Comparison of ENCODE assay signal across 9 mouse cellular contexts in genomic region chr11:115841961-115842550, GRCm38 (mm10). TPM values are rescaled to one million over a fixed set of nuclear protein-coding genes. Genes with fewer than 3 reads are reported as not detected.
DNase-seq lines count a peak whose midpoint lies in the region; ATAC-seq and TF ChIP-seq lines count a peak whose summit lies in the region.
"Had no signal": no experiment of that assay in that cellular context is flagged by ENCODE, and none has a peak within 500 bp of the region (broad histone marks: within the 10 kb centered on the region; RNA-seq: fewer than 3 reads in every experiment).

No protein-coding gene starts in this region.

- intact Hi-C loops in left cerebral cortex, postnatal 14 days (cut with DNase I) = no loop called here

- no peak for TF ChIP-seq EP300 in stomach, postnatal 0 days (optimal IDR thresholded peaks at IDR 0.05)

- H3K4me3 ChIP-seq in forebrain, embryonic 10.5 days = peak overlapping the region; percentile 6
- no peak overlapping the region for H3K4me3 ChIP-seq in forebrain, embryonic 15.5 days
- no peak overlapping the region for H3K4me3 ChIP-seq in heart, embryonic 14.5 days (ENCODE audit: control insufficient read depth in 1 of 2, insufficient read depth in 1 of 2, low read depth in 1 of 2, low read length in 2 of 2)
- H3K4me3 ChIP-seq in limb, embryonic 12.5 days (replicated peaks) = no peak overlapping the region
- no peak overlapping the region for H3K4me3 ChIP-seq in stomach, postnatal 0 days (ENCODE audit: low read depth, low read length)

- 18% methylated on average over 6 of the region's 6 CpGs for WGBS in forebrain, embryonic 10.5 days
- 26% methylated on average over 6 of the region's 6 CpGs for WGBS in forebrain, embryonic 15.5 days
- WGBS in heart, embryonic 14.5 days = 0% methylated on average over 6 of the region's 6 CpGs
- 13% methylated on average over 6 of the region's 6 CpGs for WGBS in limb, embryonic 12.5 days
- WGBS in stomach, postnatal 0 days = 18% methylated on average over 6 of the region's 6 CpGs

- H3K4me1 ChIP-seq in forebrain, embryonic 10.5 days = peaks cover 55% of the 10 kb centered on the region
- H3K4me1 ChIP-seq in forebrain, embryonic 15.5 days = no peaks in the 10 kb centered on the region
- H3K4me1 ChIP-seq in heart, embryonic 14.5 days (ENCODE audit: control insufficient read depth in 2 of 2, insufficient read depth in 2 of 2, low read length in 2 of 2) = peaks cover 50 to 63% of the 10 kb centered on the region in 2 experiments
- peaks cover 38% of the 10 kb centered on the region for H3K4me1 ChIP-seq in limb, embryonic 12.5 days (replicated peaks)
- H3K4me1 ChIP-seq in stomach, postnatal 0 days (replicated peaks; ENCODE audit: control insufficient read depth, insufficient read depth) = peaks cover 2% of the 10 kb centered on the region; the same call in 1 of the 2 replicates

- ATAC-seq in forebrain, embryonic 15.5 days (replicated peaks) = no peak
- ATAC-seq in heart, embryonic 14.5 days (ENCODE audit: insufficient number of reproducible peaks, insufficient read depth, low FRiP score, low read depth) = peak; percentile 75
- ATAC-seq in limb, embryonic 12.5 days (ENCODE audit: insufficient number of reproducible peaks, insufficient read depth, low FRiP score, low TSS enrichment, low read depth) = peak; percentile 32; the same call in 1 of the 2 replicates
- ATAC-seq in stomach, postnatal 0 days (ENCODE audit: low FRiP score, low TSS enrichment) = peak; percentile 60

- H3K9me3 ChIP-seq in forebrain, embryonic 10.5 days = peaks cover 7% of the 10 kb centered on the region; the same call in 1 of the 2 replicates
- no peaks in the 10 kb centered on the region for H3K9me3 ChIP-seq in forebrain, embryonic 15.5 days
- peaks cover 5% of the 10 kb centered on the region; the same call in 1 of the 2 replicates for H3K9me3 ChIP-seq in heart, embryonic 14.5 days (ENCODE audit: control insufficient read depth, low read length)
- H3K9me3 ChIP-seq in limb, embryonic 12.5 days = peaks cover 5% of the 10 kb centered on the region; the same call in 1 of the 2 replicates
- H3K9me3 ChIP-seq in stomach, postnatal 0 days (ENCODE audit: control insufficient read depth, low read length) = no peaks in the 10 kb centered on the region

- peaks cover 12% of the 10 kb centered on the region; the same call in 1 of the 2 replicates for H3K36me3 ChIP-seq in forebrain, embryonic 10.5 days (replicated peaks)
- no peaks in the 10 kb centered on the region for H3K36me3 ChIP-seq in forebrain, embryonic 15.5 days
- peaks cover 26% of the 10 kb centered on the region for H3K36me3 ChIP-seq in heart, embryonic 14.5 days (ENCODE audit: control insufficient read depth, insufficient read depth, low read length)
- peaks cover 13% of the 10 kb centered on the region for H3K36me3 ChIP-seq in limb, embryonic 12.5 days
- H3K36me3 ChIP-seq in stomach, postnatal 0 days (ENCODE audit: control insufficient read depth, insufficient read depth, low read length) = peaks cover 2% of the 10 kb centered on the region; the same call in 1 of the 2 replicates

- H3K27ac ChIP-seq in forebrain, embryonic 10.5 days = peak overlapping the region; percentile 81
- H3K27ac ChIP-seq in forebrain, embryonic 15.5 days (replicated peaks) = no peak overlapping the region
- H3K27ac ChIP-seq in heart, embryonic 14.5 days (replicated peaks in 1 of 2; ENCODE audit: control insufficient read depth in 1 of 2, insufficient read depth in 1 of 2, low read depth in 2 of 2, low read length in 2 of 2) = peak overlapping the region; percentile 97 to 99
- H3K27ac ChIP-seq in limb, embryonic 12.5 days = peak overlapping the region; percentile 86
- H3K27ac ChIP-seq in stomach, postnatal 0 days (replicated peaks) = peak overlapping the region; percentile 88

- H3K4me2 ChIP-seq in forebrain, embryonic 15.5 days (replicated peaks) = no peak overlapping the region
- peak overlapping the region; percentile 45 for H3K4me2 ChIP-seq in heart, embryonic 14.5 days (ENCODE audit: low read length)
- peak overlapping the region; percentile 15; the same call in 1 of the 2 replicates for H3K4me2 ChIP-seq in limb, embryonic 12.5 days
- no peak overlapping the region for H3K4me2 ChIP-seq in stomach, postnatal 0 days (replicated peaks; ENCODE audit: low read depth)

- no peak overlapping the region for H3K9ac ChIP-seq in forebrain, embryonic 15.5 days (replicated peaks)
- H3K9ac ChIP-seq in heart, embryonic 14.5 days (ENCODE audit: low read length) = peak overlapping the region; percentile 54
- H3K9ac ChIP-seq in limb, embryonic 12.5 days (replicated peaks) = no peak overlapping the region
- H3K9ac ChIP-seq in stomach, postnatal 0 days (ENCODE audit: low read length) = peak overlapping the region; percentile 8; the same call in 1 of the 2 replicates

- no peak for TF ChIP-seq CTCF in stomach, postnatal 0 days (IDR thresholded peaks at IDR 0.05; ENCODE audit: low read depth)

- H3K27me3 ChIP-seq in forebrain, embryonic 10.5 days (ENCODE audit: poor library complexity, severe bottlenecking) = peaks cover 18% of the 10 kb centered on the region; the same call in 1 of the 2 replicates
- H3K27me3 ChIP-seq in forebrain, embryonic 15.5 days = no peaks in the 10 kb centered on the region
- no peaks in the 10 kb centered on the region for H3K27me3 ChIP-seq in heart, embryonic 14.5 days (ENCODE audit: control insufficient read depth, insufficient read depth, low read length)
- no peaks in the 10 kb centered on the region for H3K27me3 ChIP-seq in limb, embryonic 12.5 days
- H3K27me3 ChIP-seq in stomach, postnatal 0 days (ENCODE audit: control insufficient read depth, insufficient read depth, low read length) = no peaks in the 10 kb centered on the region

- peak; percentile 41 for DNase-seq in forebrain, embryonic 10.5 days (ENCODE audit: extremely low spot score, low spot score)
- peak; percentile 28 for DNase-seq in adipocyte (ENCODE audit: low spot score)
- peak; percentile 86 for DNase-seq in stomach, postnatal 0 days (ENCODE audit: low spot score)
- DNase-seq in left cerebral cortex, postnatal 14 days (ENCODE audit: low spot score in 2 of 2) = no peak
- no peak for DNase-seq in B cell, adult 2 months

RNA-seq across cellular contexts. Expression of gene Myo15b, which starts 16.1 kb away (rescaled TPM):
- 0.06 and 0.11 TPM in 2 replicates for polyA plus RNA-seq in forebrain, embryonic 10.5 days (2016; fragmentation: Nextera tagmentation; extraction: Ambion mirVana)
- 0.17 TPM in 1 of 2 replicates, not detected in the other for polyA plus RNA-seq in forebrain, embryonic 15.5 days (2015; fragmentation: Nextera tagmentation; extraction: Ambion mirVana)
- polyA plus RNA-seq in heart, embryonic 14.5 days (2014; fragmentation: Nextera tagmentation; extraction: Ambion mirVana) = 0.09 and 0.22 TPM in 2 replicates
- 0.20 TPM in 1 of 2 replicates, not detected in the other for polyA plus RNA-seq in limb, embryonic 12.5 days (2016; fragmentation: Nextera tagmentation; extraction: Ambion mirVana)
- 16.0 and 18.2 TPM in 2 replicates for polyA plus RNA-seq in stomach, postnatal 0 days (2015; fragmentation: Nextera tagmentation; extraction: Ambion mirVana)
- total RNA-seq in left cerebral cortex, postnatal 14 days (2021) = under 1 TPM; 0.13 to 0.17 TPM
- polyA plus RNA-seq: C2C12 had no signal

RNA-seq across cellular contexts. Expression of gene Llgl2, which starts 18.2 kb away (rescaled TPM):
- polyA plus RNA-seq in forebrain, embryonic 10.5 days (2016; fragmentation: Nextera tagmentation; extraction: Ambion mirVana) = 7.5 and 7.6 TPM in 2 replicates
- polyA plus RNA-seq in forebrain, embryonic 15.5 days (2015; fragmentation: Nextera tagmentation; extraction: Ambion mirVana) = 1.0 and 1.1 TPM in 2 replicates
- polyA plus RNA-seq in heart, embryonic 14.5 days (2014; fragmentation: Nextera tagmentation; extraction: Ambion mirVana) = 14.5 and 15.5 TPM in 2 replicates
- 5.2 and 6.3 TPM in 2 replicates for polyA plus RNA-seq in limb, embryonic 12.5 days (2016; fragmentation: Nextera tagmentation; extraction: Ambion mirVana)
- 58.4 and 63.5 TPM in 2 replicates for polyA plus RNA-seq in stomach, postnatal 0 days (2015; fragmentation: Nextera tagmentation; extraction: Ambion mirVana)
- total RNA-seq in left cerebral cortex, postnatal 14 days (2021) = 1 to 10 TPM; 2.8 to 3.4 TPM

RNA-seq across cellular contexts. Expression of gene Tsen54, which starts 27.5 kb away (rescaled TPM):
- polyA plus RNA-seq in forebrain, embryonic 10.5 days (2016; fragmentation: Nextera tagmentation; extraction: Ambion mirVana) = 34.7 and 41.0 TPM in 2 replicates
- 24.2 and 25.9 TPM in 2 replicates for polyA plus RNA-seq in forebrain, embryonic 15.5 days (2015; fragmentation: Nextera tagmentation; extraction: Ambion mirVana)
- 18.9 and 24.2 TPM in 2 replicates for polyA plus RNA-seq in heart, embryonic 14.5 days (2014; fragmentation: Nextera tagmentation; extraction: Ambion mirVana)
- 33.2 and 36.1 TPM in 2 replicates for polyA plus RNA-seq in limb, embryonic 12.5 days (2016; fragmentation: Nextera tagmentation; extraction: Ambion mirVana)
- polyA plus RNA-seq in stomach, postnatal 0 days (2015; fragmentation: Nextera tagmentation; extraction: Ambion mirVana) = 18.8 and 20.1 TPM in 2 replicates
- 10 to 100 TPM; 12.7 to 15.3 TPM for total RNA-seq in left cerebral cortex, postnatal 14 days (2021)

RNA-seq across cellular contexts. Expression of gene Caskin2, which starts 28.6 kb away (rescaled TPM):
- polyA plus RNA-seq in forebrain, embryonic 10.5 days (2016; fragmentation: Nextera tagmentation; extraction: Ambion mirVana) = 18.3 and 19.2 TPM in 2 replicates
- polyA plus RNA-seq in forebrain, embryonic 15.5 days (2015; fragmentation: Nextera tagmentation; extraction: Ambion mirVana) = 7.8 and 7.9 TPM in 2 replicates
- polyA plus RNA-seq in heart, embryonic 14.5 days (2014; fragmentation: Nextera tagmentation; extraction: Ambion mirVana) = 21.0 and 21.1 TPM in 2 replicates
- polyA plus RNA-seq in limb, embryonic 12.5 days (2016; fragmentation: Nextera tagmentation; extraction: Ambion mirVana) = 14.9 and 16.2 TPM in 2 replicates
- polyA plus RNA-seq in stomach, postnatal 0 days (2015; fragmentation: Nextera tagmentation; extraction: Ambion mirVana) = 6.6 and 8.6 TPM in 2 replicates
- 10 to 100 TPM; 18.7 to 21.3 TPM for total RNA-seq in left cerebral cortex, postnatal 14 days (2021)

RNA-seq across cellular contexts. Expression of gene Smim5, which starts 57.7 kb away (rescaled TPM):
- 1.2 and 2.4 TPM in 2 replicates for polyA plus RNA-seq in forebrain, embryonic 10.5 days (2016; fragmentation: Nextera tagmentation; extraction: Ambion mirVana)
- polyA plus RNA-seq in forebrain, embryonic 15.5 days (2015; fragmentation: Nextera tagmentation; extraction: Ambion mirVana) = 1.2 and 2.5 TPM in 2 replicates
- 48.5 and 51.5 TPM in 2 replicates for polyA plus RNA-seq in heart, embryonic 14.5 days (2014; fragmentation: Nextera tagmentation; extraction: Ambion mirVana)
- polyA plus RNA-seq in limb, embryonic 12.5 days (2016; fragmentation: Nextera tagmentation; extraction: Ambion mirVana) = 3.1 and 4.2 TPM in 2 replicates
- polyA plus RNA-seq in stomach, postnatal 0 days (2015; fragmentation: Nextera tagmentation; extraction: Ambion mirVana) = 16.8 and 17.9 TPM in 2 replicates
- under 1 TPM in 1 of 2 experiments, not detected in 1; 0.33 TPM for total RNA-seq in left cerebral cortex, postnatal 14 days (2021)

Comparison
In these comparisons a context has a peak if more than half of its experiments do, and no peak if none do; other contexts are left out.
1. DNase-seq: peak in forebrain, embryonic 10.5 days (single experiment), adipocyte (single experiment) and stomach, postnatal 0 days (single experiment); none in left cerebral cortex, postnatal 14 days (0 of 2) and B cell, adult 2 months (0 of 2).
2. H3K4me2 ChIP-seq: peak in heart, embryonic 14.5 days (single experiment) and limb, embryonic 12.5 days (single experiment); none in forebrain, embryonic 15.5 days (single experiment) and stomach, postnatal 0 days (single experiment).
3. H3K9ac ChIP-seq: peak in heart, embryonic 14.5 days (single experiment) and stomach, postnatal 0 days (single experiment); none in forebrain, embryonic 15.5 days (single experiment) and limb, embryonic 12.5 days (single experiment).
4. RNA of gene Myo15b, which starts 16.1 kb away (polyA plus RNA-seq): 16.0 to 18.2 TPM in stomach, postnatal 0 days; 0.09 to 0.22 TPM in heart, embryonic 14.5 days, 0.17 TPM in forebrain, embryonic 15.5 days, 0.06 to 0.11 TPM in forebrain, embryonic 10.5 days and 0.20 TPM in limb, embryonic 12.5 days; every median in the first group is over 10 times any median in the second.